Mouse (Mus musculus) induced T-regulatory cell, adult 2 months (primary cell): ENCODE measurements around the gene Pcx.
"Not testable (repeated sequence)": the region's sequence is repeated elsewhere in the genome, so short reads cannot be mapped to it uniquely, and the experiment has no call there.

Source experiments
- DNase-seq: peaks from one replicate; pipeline ENCODE4 v3.0.0-alpha.2; 2012; ENCODE audit warnings: low read depth

Gene Pcx

DNA sequence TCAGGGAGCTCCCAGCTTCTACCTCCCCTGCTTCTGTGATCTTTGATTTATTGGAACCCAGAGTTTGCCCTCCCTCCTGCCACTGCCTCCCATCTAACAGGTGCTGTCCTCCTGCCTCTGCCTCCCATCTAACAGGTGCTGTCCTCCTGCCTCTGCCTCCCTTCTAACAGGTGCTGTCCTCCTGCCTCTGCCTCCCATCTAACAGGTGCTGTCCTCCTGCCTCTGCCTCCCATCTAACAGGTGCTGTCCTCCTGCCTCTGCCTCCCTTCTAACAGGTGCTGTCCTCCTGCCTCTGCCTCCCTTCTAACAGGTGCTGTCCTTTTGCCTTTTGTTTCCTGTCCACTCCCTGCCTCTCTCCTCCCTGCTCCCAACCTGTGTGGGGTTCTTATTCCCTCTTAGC is 76.5 kb downstream of the Pcx start:
- not testable (repeated sequence) for DNase-seq

DNA sequence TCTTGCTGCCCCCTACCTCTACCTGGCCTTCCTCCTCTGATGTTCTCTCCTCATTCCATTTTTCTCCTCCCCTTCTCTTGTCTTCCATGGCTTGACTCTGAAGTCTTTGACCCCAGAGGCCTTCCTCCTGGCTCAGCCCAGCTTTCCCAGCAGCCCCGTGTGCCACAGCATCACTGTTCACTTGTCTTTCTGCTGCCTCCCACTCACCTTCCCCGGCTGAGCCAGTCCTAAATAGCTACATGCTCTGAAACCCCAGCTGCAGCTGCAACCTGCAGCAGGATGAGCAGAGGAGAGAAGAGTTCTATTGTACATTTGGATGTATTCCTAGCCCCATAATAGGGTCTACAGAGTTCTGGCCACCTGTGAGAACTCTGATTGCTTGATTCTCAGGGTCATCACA is 77.2 kb downstream of the Pcx start:
- no peak for DNase-seq

DNA sequence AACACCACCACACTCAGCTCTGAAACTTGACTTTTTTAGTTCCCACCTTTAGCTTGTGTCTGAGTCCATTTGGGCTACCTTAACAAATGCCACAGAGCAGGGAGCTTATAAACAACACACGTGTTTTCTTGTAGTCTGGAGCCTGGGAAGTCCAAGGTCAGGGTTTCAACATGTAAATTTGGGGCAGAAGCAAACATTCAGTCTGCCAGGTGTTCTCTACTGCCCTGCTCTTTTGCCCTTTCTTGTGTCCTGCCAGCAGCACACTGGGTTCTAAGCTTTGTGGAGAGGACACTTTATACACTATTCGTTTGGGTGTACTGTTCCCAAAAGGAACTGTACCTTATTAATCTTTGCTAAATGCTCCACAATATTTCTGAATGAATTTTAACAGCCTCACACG is 78.2 kb downstream of the Pcx start:
- no peak for DNase-seq

DNA sequence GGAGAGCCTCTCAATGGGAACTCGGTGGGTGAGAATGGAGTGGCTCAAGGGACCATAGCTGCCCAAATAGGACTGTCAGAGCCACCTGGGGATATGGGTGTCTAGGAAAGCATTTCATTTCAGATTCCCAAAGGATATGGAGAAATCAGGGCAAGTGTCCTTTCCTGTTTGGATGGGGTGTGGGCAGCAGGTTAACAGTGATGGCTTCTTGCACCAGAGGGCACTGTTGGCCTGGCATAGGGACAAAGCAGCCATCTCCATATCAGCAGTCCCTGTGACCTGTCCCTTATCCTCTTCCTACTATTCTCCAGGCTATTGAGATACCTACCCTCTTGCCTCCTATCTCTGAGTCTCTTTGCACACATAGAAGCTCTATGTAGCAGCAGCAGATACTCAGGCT is 78.8 kb downstream of the Pcx start:
- DNase-seq, result no peak

DNA sequence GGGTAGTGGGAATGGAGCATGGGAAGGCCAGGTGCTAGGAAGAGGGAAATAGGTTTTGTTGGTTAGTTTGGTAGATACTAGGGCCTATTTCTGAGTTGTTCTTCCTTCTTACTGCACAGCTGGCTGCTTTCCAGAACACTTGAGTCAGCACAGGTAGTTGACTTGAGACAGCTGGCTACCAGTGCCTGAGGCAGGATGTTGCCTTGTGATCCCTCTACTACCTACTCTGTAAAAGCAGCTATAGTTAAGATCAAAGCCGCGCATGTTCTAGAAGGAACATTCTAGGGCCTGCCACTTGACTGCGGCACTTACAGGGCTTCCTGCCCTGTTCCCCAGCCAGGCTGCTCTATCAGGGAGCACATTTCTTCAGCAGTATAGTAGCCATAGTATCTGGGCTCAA is 79.8 kb downstream of the Pcx start:
- DNase-seq, result no peak

DNA sequence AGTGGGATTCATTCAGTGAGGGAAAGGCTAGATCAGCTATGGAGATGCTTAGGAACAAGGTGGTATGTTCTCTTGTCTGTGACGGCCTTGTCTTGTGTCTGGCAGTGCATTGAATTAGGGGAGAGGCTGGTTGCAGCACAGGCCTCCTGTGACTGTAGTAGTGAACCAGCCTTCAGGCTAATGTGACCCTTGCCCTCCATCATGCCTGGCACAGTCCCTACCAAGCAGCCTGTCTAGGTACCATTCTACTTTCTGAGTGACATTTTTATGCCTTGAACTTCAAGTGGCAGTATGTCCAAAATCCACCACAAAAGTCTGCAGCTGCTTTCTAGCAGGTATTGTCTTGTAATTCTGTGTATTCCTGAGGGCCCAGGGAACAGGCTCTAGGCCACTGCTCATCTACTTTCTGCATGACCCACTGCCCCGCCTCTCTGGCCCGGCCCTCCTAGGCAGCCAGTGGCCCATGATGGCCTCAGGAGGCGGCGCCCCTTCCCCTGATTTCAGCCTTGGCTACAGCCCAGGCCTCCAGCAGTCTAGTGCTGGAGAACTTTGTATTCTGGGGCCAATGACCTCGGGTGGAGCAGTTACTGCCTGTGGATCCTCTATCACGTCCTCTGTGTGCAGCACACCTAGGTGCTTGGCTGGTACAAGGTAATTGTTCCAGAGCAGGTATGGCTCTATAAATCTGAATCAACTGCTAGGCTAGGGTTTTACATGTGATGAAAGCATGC is 83.7 kb downstream of the Pcx start:
- DNase-seq, result no peak

DNA sequence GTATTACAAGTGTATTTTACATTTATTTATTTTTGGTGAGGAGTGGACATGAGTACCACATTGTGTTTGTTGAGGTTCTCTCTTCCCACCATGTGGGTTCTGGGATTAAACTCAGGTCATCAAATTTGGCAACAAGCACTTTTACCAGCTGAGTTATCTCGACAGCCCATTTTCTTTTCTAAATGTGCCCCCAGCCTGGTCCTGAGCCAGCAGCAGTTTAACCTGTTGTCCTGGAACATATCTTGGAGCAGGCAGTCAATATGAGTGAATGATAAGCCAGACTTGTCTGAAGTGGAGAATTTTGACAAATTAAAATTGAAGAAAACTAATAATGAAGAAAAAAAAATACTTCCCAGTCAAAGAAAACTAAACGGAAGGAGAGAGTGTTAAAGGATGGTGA is 85.8 kb downstream of the Pcx start:
- DNase-seq, result no peak

DNA sequence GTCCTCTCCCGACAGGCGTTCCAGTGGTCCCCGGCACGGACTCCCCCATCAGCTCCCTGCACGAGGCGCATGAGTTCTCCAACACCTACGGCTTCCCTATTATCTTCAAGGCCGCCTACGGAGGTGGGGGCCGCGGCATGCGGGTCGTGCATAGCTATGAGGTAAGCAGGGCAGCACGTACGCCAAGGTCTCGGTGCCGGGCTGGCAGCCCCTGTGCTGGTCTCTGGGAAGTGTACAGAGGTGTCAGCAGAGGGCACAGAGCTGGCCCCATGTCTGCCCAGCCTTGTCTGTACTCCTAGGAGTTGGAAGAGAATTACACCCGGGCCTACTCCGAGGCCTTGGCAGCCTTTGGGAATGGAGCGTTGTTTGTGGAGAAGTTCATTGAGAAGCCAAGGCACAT is 92.2 kb downstream of the Pcx start:
- DNase-seq, result no peak

DNA sequence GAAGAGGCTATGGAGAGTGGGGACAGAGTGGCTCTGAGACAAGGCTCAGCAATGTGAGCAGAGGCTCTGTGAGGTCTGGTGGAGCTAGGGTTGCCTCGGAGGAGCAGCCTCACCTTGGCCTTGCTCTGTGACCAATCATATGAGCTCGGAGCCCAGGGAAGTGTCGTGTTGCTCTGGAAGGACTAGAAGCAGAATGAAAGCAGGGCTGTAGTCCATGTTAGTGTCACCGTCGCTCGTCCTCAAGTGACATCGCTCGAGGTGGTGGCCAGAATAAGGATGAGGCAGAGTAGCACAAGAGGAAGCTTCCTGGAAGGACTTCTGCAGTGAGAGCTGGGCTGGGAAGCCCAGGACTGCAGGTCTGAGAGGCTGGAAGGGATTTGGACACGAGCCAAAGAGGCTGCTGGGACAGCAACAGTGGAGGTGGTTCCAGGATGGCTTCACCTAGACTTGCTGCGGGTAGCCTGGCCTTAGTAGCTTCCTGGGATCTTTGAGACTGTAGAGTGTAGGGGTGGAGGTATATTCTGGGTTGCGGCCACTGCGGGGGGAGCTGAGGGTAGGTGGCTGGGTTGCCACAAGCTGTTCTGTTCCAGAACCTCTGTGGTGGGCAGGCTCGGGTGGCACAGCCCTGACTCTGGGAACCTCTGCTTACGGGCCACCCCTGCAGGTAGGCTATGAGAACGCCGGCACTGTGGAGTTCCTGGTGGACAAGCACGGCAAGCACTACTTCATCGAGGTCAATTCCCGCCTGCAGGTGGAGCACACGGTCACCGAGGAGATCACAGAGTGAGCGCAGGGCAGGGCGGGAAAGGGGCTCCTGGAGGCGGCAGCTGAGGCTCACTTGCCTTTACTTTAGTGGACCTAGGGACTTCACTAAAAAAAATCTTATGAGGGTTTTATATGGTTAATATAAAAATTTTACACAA is 93.8 kb downstream of the Pcx start:
- DNase-seq, result peak; percentile 49

DNA sequence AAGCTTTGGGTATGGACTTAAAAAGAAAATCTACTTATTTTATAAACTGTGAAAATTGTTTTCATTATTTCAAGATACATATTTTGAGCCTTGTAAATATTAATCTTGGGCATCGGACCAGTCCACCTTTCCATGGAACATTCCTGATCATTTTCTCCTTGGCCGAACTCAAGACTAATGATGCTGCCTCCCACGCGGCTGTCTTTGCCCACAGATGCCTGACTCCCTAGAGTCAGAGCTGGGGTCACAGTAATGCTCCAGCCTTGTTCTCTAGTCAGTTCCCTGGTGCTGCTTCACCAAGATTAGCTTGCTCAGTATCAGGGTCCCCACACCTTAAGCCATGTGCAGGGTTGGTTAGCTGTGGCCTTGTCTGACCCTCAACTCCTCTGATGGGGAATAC is 95.4 kb downstream of the Pcx start:
- DNase-seq, result no peak

DNA sequence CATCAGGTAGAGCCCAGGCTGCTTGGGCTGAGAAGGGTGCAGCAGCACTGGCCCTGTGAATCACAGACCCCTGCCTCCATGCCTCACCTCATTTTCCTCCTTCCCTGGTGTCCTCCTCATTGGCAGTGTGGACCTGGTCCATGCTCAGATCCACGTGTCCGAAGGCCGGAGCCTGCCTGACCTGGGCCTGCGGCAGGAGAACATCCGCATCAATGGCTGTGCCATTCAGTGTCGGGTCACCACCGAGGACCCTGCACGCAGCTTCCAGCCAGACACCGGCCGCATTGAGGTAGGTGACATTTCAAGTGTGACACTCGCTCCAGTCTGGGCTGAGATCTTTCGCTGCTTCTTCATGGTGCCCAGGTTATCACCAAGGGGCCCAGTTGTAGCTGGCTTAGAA is 97.1 kb downstream of the Pcx start:
- DNase-seq, result no peak

DNA sequence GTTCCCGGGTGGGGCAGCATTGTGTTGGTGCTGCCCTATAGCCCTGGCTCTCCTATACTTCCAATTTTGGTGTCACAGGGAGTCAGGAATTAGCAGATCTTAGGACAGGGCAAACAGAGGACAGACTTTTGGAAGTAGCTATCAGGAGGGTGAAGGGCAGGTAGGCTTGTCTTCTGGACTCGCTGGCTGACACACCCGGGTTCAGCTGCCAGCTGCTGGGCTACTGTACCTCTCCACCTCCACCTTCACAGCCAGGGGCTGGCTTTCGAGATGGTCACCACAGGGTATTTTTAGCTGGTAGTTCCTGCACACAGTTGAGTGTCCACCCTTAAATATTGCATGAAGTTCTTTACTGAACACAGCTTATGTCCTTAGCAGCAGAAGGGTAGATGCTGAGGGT is 98.2 kb downstream of the Pcx start:
- DNase-seq, result no peak

DNA sequence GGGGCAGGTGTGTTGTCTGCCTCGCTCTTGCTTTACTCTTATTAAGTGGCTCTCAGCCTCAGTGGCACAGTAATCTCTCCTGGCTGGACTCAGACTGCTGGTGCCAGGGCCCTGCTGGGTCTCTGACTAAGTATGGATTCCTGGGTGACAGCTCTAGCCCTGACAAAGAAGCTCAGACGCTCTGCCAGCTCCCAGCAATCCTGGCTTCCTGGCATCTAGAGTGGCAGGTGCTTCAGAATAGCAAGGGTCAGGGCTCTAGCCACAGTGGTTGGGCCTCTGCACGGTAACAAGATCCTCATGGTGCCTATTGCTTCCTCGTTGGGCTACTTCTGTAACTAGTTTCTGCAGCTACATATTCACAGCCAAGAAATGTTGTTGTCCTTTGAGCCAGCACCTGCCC is 99.8 kb downstream of the Pcx start:
- no peak for DNase-seq

DNA sequence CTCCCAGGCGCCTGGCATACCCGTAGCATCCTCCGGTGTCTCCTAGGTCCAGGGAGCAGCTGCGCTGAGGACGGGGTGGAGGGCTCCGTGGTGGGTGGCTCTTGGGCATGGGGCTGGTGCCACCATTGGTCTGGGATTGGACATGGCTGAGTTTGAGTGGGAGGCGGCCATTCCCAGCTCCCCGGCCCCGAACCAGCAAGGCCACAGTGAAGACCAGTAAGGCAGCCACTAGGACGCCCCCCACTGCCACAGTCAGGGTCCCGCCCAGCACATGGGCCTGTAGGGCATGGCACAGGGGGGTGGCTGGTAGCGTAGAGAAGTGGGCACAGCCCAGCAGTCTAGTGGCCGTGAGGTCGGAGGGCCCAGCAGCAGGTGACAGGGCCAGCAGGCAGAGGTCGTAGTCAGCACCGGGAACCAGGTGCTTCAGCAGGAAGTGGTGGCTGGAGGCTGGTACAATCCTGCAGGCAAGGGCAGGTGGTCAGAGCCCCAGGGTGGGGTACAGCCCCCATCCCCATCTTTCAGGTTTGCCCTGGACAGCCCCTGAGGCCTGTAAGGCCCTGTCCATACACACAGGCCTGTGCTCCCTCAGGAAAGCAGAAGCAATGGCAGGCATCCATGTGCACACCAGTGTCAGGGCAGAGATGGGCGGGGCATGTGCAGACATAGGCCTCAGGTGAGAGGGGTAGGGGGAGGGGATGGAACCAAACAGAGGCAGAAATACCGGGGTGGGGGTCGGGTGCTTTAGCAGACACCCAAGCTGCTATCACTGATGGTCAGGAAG is 102.1 kb downstream of the Pcx start:
- no peak for DNase-seq

DNA sequence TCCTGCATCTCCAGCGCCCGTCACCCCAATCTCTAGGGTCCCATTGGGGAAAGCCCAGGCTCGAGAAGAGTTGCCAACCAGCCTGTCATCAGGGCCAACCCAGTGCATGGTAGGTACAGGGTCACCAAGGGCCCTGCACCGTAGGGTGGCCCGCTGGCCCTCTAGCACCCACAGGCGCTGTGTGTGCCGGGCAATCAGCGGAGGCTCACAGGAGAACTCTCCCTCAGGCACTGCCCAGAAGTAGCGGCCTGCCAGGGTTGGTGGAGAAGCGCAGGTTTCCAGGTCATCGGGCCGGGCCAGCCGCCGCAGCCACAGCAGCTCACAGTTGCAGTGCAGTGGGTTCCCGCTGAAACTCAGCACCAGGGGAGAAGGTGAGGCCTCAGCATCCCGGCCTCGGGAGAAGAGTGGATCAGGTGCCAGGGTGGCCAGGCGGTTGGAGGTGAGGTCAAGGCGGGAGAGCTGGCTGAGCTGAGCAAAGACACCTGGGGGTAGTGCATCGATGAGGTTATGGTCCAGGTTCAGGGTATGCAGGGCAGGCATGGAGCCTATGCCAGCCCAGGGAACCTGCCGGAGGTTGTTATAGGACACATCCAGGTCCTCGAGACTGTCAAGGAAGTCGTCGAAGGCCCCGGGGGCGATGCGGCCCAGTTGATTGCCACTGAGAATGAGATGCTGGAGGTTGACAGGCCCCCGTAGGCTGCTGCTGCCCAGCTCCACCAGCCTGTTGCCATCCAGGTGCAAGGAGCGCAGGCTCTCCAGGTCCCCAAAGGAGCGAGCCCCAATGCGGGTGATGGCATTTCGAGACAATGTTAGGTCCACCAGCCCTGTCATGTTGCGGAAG is 103.4 kb downstream of the Pcx start:
- no peak for DNase-seq

DNA sequence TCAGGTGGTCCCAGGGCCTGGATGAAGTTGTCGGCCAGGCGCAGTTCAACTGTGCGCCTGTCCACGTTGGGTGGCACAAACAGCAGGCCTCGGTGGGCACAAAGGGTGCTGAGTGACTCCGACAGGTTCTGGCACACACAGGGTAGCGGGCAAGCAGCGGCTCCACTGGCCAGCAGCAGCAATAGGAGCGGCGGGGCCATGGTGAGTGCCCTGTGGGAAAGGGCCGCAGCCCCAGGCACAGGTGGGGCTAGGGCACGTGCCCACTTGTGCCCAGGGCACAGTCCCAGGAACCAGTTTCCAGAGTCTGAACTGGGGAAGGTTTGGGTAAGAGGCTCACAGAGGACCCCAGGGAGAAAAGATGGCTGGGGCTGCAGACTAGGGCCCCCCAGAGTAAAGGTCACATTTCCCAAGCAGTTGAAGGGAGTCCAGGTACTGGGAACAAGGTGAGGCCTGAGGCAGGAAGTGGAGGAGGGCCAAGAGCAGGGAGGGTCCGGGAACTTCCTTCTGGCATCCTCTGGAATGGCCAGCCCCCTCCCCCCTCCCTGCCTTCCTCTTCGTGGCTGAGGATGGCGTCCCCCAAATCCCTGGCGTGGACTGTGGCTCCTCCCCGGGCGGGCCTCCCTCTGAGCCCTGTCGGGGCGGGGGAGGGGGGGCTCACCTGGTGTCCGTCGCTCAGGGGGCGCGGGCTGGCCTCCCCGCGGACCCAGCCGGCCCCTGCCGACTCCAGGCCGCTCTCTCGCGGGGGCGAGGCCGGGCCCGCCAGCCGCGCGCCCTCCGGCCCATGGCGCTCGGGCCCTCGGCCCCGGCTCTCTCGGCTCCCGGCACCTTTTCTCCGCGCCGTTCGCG is 104.3 kb downstream of the Pcx start:
- DNase-seq, result no peak

DNA sequence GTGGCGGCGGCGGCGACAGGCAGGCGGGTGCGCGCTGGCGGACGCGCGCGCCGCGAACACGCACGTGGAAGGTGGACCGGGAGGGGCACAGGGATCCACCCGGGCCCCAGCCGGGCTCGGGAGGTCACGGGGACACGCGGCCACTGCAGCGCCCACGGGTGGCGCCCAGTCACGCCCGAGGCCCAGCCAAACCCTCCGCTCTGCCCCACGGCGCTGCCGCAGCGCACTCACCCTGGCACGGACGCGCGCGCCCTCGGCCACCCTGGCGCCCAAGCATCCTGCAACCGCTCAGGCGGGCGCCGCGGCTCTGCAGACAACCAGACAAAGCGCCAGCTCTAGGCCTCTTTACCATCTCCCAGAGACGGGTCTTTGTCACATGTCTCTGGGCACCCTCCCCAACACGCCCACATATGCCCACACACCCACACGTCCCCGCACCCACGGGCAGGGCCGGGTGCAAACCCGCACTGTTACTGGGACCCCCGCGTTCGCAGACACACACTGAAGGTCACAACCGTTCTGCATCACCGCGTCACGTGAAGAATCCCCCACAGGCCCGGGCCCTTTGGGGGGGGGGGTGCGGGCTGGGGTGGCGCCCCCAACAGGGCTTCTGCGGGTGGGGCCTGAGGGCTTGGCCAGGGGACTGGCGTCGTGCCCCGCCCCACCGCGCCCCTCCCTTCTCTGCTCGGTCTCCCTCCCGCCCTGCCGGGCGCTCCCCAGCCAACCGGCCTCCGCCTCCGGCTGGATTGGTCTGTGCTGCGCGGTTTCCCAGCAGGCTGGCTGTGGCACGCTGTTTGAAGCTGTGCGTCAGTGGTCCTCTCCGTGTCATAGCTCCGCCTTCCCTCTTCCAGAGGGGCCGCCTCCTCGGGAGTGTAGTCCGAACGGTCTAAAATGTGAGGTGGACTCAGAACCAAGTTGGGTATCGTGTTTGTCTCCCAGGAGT is 105.2 kb downstream of the Pcx start, which contains the start of gene Lrfn4:
Gene Lrfn4, minus strand, starts transcription at position 517 of the 943 bp plus-strand sequence.
- DNase-seq, result peak; percentile 73

DNA sequence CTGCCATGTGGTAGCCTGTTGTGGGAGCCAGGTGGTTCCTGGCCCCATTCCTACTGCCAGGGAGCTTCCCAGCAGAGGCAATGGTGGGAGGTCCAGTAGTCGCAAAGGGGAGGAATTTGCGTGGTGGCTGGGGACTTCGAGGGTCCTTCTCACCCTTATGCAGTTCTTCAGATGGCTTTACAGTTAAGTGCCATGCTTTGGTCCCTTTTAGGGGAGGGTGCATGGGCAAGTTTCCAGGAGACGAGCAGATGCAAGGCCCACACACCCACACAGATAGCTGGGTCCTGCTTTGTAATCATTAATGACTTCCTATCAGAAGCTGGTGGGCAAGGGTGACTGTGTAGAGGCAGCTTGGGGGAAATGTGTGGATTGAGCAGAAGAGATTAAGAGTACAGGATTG is 106.3 kb downstream of the Pcx start:
- no peak for DNase-seq

DNA sequence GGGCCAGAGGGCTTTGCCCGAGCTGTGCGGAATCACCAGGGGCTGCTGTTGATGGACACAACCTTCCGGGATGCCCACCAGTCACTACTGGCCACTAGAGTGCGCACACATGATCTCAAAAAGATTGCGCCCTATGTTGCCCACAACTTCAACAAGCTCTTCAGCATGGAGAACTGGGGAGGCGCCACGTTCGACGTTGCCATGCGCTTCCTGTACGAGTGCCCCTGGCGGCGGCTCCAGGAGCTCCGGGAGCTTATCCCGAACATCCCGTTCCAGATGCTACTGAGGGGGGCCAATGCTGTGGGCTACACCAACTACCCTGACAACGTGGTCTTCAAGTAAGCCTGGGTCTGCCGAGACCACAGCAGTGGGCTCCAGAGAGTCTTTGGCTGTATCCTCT is 107.9 kb downstream of the Pcx start:
- DNase-seq, result no peak

DNA sequence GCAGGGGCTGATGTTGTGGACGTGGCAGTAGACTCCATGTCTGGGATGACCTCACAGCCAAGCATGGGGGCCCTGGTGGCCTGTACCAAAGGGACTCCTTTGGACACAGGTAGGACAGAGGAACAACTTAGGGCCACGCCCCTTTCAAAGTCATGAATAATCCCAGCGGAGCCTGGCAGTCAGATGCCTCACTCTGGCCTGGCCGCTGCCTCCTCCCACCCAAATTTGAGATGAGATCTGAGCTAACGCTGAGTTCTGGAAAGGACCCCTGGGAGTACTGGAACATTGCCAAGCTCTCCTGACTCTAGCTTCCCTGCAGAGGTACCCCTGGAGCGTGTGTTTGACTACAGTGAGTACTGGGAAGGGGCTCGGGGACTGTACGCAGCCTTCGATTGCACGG is 109.2 kb downstream of the Pcx start:
- no peak for DNase-seq
